Mouse (Mus musculus) E14TG2a.4 (cell line): ENCODE results near the gene Ythdc1.
A peak's percentile ranks its signal among the peaks of the same experiment; 100 is the strongest.
"Not testable (repeated sequence)": the region's sequence is repeated elsewhere in the genome, so short reads cannot be mapped to it uniquely, and the experiment has no call there.

ENCODE experiments used
- H3K27me3 ChIP-seq: 2 replicates; pipeline ENCODE4 v1.6.1; 2014; ENCODE audit warnings: low read length, control low read depth; ENCODE audit not compliant: insufficient read depth
- H3K36me3 ChIP-seq: 2 replicates; pipeline ENCODE4 v1.6.1; 2014; ENCODE audit warnings: low read length, control low read depth; ENCODE audit not compliant: insufficient read depth
- H3K4me1 ChIP-seq: replicated peaks from 2 replicates; pipeline ENCODE4 v1.6.1; 2014; ENCODE audit warnings: low read depth, low read length, control low read depth
- H3K4me3 ChIP-seq: replicated peaks from 2 replicates; pipeline ENCODE4 v1.5.1; 2014; ENCODE audit warnings: mild to moderate bottlenecking, low read length
- H3K9me3 ChIP-seq: 2 replicates; pipeline ENCODE4 v1.6.1; 2014; ENCODE audit warnings: low read length, control low read depth
- CTCF ChIP-seq: conservative IDR thresholded peaks from 2 replicates; pipeline ENCODE4 v1.5.1; 2014; ENCODE audit warnings: low read length
- NANOG ChIP-seq: IDR thresholded peaks from 2 replicates; pipeline ENCODE4 v1.6.1; 2014; ENCODE audit warnings: borderline replicate concordance, low read length, mixed read lengths
- POU5F1 ChIP-seq: IDR thresholded peaks from 2 replicates; pipeline ENCODE4 v1.6.1; 2014; ENCODE audit warnings: low read length, borderline replicate concordance

The Ythdc1 gene

GRCm38 (mm10) chr5:86850104-86850503 lies 46.1 kb downstream of the Ythdc1 start:
- Histone ChIP-seq H3K9me3 (peaks cover 22% of the 10 kb centered on the region), H3K27me3 (no peaks in the 10 kb centered on the region), H3K36me3 (no peaks in the 10 kb centered on the region), H3K4me1 (peaks cover 15% of the 10 kb centered on the region), H3K4me3 (no peak overlapping the region)
- TF ChIP-seq NANOG = no peak
- no peak for TF ChIP-seq POU5F1
- peak; percentile 61 for TF ChIP-seq CTCF

DNA sequence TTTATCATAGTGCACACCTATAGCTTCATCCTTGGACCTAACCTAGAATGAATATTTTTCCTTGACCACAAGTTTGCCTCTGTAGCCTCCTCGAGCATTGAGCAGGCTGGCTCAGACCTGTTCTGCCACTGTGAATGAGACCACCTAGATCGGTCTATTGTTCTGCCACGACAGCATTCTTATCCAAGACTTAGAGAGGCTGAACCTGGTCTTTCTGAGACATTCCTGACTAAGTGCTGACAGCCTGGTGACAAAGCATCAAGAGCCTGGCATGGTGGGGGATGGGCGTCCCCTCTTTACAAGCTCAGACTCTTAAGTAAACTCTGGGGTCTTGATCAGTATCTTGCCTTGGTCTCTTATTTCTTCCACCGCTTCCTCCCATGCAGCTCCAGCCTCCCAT lies 47.6 kb downstream of the Ythdc1 start:
- peaks cover 35% of the 10 kb centered on the region for H3K9me3 ChIP-seq
- H3K4me3 ChIP-seq = no peak overlapping the region
- no peak for TF ChIP-seq CTCF
- TF ChIP-seq NANOG = peak; percentile 57; the same call in 1 of the 2 replicates
- H3K27me3 ChIP-seq = no peaks in the 10 kb centered on the region
- H3K36me3 ChIP-seq = 0 out of 2 replicates have a peak, but pooled peaks cover 1% of the 10 kb centered on the region
- H3K4me1 ChIP-seq = peaks cover 15% of the 10 kb centered on the region

DNA sequence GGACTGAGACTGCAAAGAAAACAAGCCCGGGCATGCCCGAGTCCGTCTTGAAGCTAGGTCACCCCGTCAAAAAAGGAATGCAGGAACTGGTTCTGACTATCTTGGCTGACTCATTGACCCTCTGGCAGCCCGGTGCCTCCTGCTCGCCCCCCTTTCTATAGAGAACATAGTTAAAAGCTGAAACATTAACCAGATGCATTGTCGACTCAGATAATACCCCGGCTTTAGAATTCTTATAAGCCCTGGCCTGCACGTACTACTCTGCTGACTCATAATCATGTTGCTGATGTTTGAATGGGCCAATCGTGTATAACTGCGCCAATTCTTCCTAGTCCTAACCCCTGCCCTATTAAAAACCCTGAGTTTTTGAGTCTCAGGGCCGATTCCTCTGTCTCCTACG lies 52.5 kb downstream of the Ythdc1 start:
- H3K4me1 ChIP-seq = peaks cover 23% of the 10 kb centered on the region
- H3K27me3 ChIP-seq, H3K36me3 ChIP-seq, H3K4me3 ChIP-seq: not testable (repeated sequence)
- H3K9me3 ChIP-seq = peaks cover 52% of the 10 kb centered on the region

DNA sequence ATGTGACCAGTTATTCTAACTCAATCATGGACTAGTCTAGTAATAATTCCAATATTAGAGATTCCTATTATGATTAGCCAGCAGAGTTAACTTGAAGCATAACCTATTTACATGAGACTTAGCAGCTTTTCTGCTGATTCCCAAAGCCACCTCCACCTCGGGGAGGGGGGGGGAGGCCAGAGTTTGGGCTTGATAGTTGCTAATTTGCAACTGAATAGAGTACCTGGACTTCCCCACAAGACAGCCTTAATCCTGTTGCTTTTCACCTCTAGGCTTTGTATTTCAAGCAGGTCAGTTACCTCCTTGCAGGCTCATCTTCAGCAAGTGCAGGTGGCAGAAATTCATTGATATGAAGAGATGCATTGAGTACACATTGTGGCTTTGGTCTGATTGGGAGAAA lies 53.7 kb downstream of the Ythdc1 start:
- peak; percentile 31; the same call in 1 of the 2 replicates for TF ChIP-seq POU5F1
- TF ChIP-seq NANOG = peak; percentile 74
- no peak for TF ChIP-seq CTCF
- Histone ChIP-seq H3K27me3 (no peaks in the 10 kb centered on the region), H3K4me3 (no peak overlapping the region), H3K9me3 (peaks cover 53% of the 10 kb centered on the region), H3K4me1 (peaks cover 18% of the 10 kb centered on the region), H3K36me3 (0 out of 2 replicates have a peak, but pooled peaks cover 4% of the 10 kb centered on the region)

GRCm38 (mm10) chr5:86858336-86858735 lies 54.3 kb downstream of the Ythdc1 start:
- H3K9me3 ChIP-seq = peaks cover 51% of the 10 kb centered on the region
- no peaks in the 10 kb centered on the region for H3K27me3 ChIP-seq
- H3K4me3 ChIP-seq = no peak overlapping the region
- peaks cover 18% of the 10 kb centered on the region for H3K4me1 ChIP-seq
- TF ChIP-seq NANOG (peak; percentile 55; the same call in 1 of the 2 replicates), CTCF (no peak)
- 0 out of 2 replicates have a peak, but pooled peaks cover 4% of the 10 kb centered on the region for H3K36me3 ChIP-seq

DNA sequence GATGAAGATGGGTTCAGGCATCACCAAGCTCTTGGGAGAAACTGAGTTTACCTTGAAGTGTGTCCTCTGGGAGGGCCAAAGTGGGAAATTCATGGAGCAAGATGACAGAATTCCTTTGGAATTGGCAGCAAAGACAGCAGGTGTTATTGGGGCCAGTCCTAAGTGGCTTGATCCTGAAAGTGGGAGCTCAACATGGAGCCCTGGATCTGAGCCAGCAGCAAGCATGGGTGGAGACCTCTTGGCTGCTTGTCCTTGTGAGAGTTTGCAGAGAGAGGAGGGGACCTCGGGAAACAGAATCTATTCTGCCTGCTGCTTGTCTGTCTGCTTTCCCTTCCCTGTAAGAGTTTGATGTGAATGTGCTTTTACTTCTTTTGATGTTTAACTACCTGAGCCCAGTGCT lies 67.9 kb downstream of the Ythdc1 start:
- H3K4me3 ChIP-seq = no peak overlapping the region
- no peaks in the 10 kb centered on the region for H3K4me1 ChIP-seq
- TF ChIP-seq NANOG = no peak
- no peak for TF ChIP-seq POU5F1
- no peak for TF ChIP-seq CTCF
- no peaks in the 10 kb centered on the region for H3K36me3 ChIP-seq
- no peaks in the 10 kb centered on the region for H3K27me3 ChIP-seq
- H3K9me3 ChIP-seq = peaks cover 22% of the 10 kb centered on the region
